Mouse (Mus musculus): ENCODE results near the gene Eml3. TPM values are rescaled to one million over a fixed set of nuclear protein-coding genes. Genes with fewer than 3 reads are reported as not detected.
A peak's percentile ranks its signal among the peaks of the same experiment; 100 is the strongest.

Eml3 gene
- polyA plus RNA-seq, 1 experiment = 14.7 TPM

DNA sequence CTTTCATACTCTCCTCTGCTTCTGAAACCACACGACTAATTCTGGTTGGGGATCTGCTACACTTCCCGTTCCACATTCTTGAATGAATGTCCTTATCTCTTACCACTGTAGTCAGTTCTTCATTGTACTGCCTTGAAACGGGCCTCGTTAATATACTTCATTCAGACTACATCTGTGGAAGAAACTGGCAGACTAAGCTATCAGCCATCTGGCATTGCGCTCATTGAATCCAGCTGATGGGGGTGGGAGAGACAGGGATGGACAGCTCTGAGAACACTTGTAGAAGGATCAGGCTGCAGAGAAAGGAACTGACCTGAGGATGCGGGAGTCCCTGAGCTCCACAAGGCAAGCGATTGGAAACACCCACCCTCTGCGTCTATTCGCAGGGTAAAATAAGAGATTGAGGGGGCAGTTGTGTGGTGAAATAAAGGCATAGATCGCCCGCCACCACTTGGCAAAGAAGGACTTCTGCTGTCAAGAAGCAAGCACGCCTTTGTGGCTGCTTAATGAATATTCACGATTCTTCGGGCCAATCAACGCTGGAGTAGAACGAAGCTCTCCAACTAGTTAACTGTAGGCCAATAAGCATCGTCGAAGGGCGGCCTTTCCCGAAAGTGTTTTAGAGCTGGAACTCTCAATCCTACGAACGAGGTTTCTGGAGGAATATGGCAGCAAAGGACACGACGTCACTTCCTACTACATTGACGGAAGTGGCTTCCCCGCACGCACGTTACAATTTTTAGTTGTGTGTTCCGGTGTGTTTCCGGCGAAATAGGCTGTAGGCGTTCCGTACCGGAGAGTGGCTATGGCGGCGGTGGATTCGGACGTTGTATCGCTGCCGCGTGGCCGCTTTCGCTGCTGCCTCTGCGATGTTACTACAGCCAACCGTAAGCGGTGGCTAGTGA, 24.0 kb downstream of the Eml3 start, which contains the start of gene Tut1:
TSS of gene Tut1 (plus strand) at position 713 of the 905 bp plus-strand sequence.
- H3K79me2 ChIP-seq (ENCODE audit: control insufficient read depth, insufficient read depth) = peaks cover 34% of the 10 kb centered on the region
- TF ChIP-seq TCF3 (IDR thresholded peaks at IDR 0.05; ENCODE audit: insufficient read length, low read depth) (no peak), MYOD1 (IDR thresholded peaks at IDR 0.05; ENCODE audit: control insufficient read depth in 1 of 3, insufficient read length in 2 of 3, low read depth in 2 of 3) (peak in 1 of 3 experiments; percentile 12), POLR2A (IDR thresholded peaks at IDR 0.05; ENCODE audit: insufficient read length, low read depth) (peak; percentile 84), E2F4 (IDR thresholded peaks at IDR 0.05; ENCODE audit: insufficient read depth) (no peak), POLR2AphosphoS2 (IDR thresholded peaks at IDR 0.05; ENCODE audit: insufficient read length, low read depth) (peak; percentile 89), MYOG (IDR thresholded peaks at IDR 0.05; ENCODE audit: control insufficient read depth in 1 of 3, insufficient read depth in 1 of 3, insufficient read length in 2 of 3, low read depth in 2 of 3) (no peak)
- H3K4me3 ChIP-seq = peak within 1 kb of the TSS; percentile 80
- peak within 1 kb of the TSS; percentile 41 for H3ac ChIP-seq (ENCODE audit: control insufficient read depth, insufficient read length)
- H3K36me3 ChIP-seq (ENCODE audit: control insufficient read depth, insufficient read depth) = peaks cover 39% of the 10 kb centered on the region
- no peaks in the 10 kb centered on the region for H3K27me3 ChIP-seq (ENCODE audit: control insufficient read depth, insufficient read depth, insufficient read length)
- peak within 1 kb of the TSS; percentile 96 for H3K4me2 ChIP-seq (ENCODE audit: low read depth)

DNA sequence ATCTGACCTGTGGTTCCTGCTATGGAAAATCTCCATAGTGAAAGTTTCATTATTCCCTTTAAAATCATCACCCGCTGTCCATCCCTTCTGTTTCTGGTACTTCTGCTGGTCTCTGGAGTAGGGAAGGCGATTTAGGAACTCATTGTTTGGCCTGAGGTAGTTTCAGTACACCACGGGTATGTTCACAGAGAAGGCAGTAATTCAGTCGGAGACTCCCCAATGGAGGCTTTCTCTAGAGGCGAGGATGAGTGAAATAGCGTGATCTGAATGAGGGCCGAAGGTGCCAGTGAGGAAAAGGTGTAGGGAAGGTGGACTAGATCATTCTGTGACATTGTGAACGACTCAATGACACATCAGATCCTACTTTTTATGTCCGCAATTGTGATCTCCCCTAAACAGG, 24.8 kb downstream of the Eml3 start:
- TF ChIP-seq USF1 (IDR thresholded peaks at IDR 0.05; ENCODE audit: low read depth) (no peak), TCF12 (IDR thresholded peaks at IDR 0.05; ENCODE audit: insufficient read depth, poor library complexity, severe bottlenecking) (no peak), MYOD1 (IDR thresholded peaks at IDR 0.05; ENCODE audit: control insufficient read depth in 1 of 3, insufficient read length in 2 of 3, low read depth in 2 of 3) (no peak), SRF (IDR thresholded peaks at IDR 0.05; ENCODE audit: control insufficient read depth, insufficient read length, low read depth) (no peak), CEBPB (IDR thresholded peaks at IDR 0.05; ENCODE audit: insufficient read depth, poor library complexity, severe bottlenecking) (no peak)
- Histone ChIP-seq H3ac (ENCODE audit: control insufficient read depth, insufficient read length) (peak overlapping the region; percentile 41), H3K27me3 (ENCODE audit: control insufficient read depth, insufficient read depth, insufficient read length) (no peaks in the 10 kb centered on the region), H3K4me3 (peak overlapping the region; percentile 80), H3K79me2 (ENCODE audit: control insufficient read depth, insufficient read depth) (peaks cover 35% of the 10 kb centered on the region), H3K4me2 (ENCODE audit: low read depth) (peak overlapping the region; percentile 96), H3K36me3 (ENCODE audit: control insufficient read depth, insufficient read depth) (peaks cover 37% of the 10 kb centered on the region)

DNA sequence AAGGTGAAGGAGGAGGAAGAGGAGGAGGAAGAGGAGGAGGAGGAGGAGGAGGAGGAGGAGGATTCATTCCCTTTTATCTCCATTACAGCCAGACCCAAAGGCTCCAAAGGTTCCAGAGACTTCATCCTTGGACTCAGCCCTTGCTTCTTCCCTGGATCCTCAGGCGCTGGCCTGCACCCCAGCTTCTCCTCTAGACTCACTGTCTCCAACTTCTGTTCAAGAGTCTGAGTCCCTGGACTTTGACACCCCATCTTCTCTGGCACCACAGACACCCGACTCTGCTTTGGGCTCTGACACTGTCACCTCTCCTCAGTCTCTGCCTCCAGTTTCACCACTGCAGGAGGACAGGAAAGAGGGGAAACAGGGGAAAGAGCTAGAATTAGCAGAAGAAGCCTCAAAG, 32.9 kb downstream of the Eml3 start:
- H3ac ChIP-seq (ENCODE audit: control insufficient read depth, insufficient read length) = no peak overlapping the region
- no peak for TF ChIP-seq USF1 (IDR thresholded peaks at IDR 0.05; ENCODE audit: low read depth)
- TF ChIP-seq POLR2AphosphoS2 (IDR thresholded peaks at IDR 0.05; ENCODE audit: insufficient read length, low read depth) = no peak
- TF ChIP-seq TCF12 (IDR thresholded peaks at IDR 0.05; ENCODE audit: insufficient read depth, poor library complexity, severe bottlenecking) = no peak
- no peak for TF ChIP-seq MAX (IDR thresholded peaks at IDR 0.05; ENCODE audit: low read depth)
- TF ChIP-seq TCF3 (IDR thresholded peaks at IDR 0.05; ENCODE audit: insufficient read length, low read depth) = no peak
- no peak for TF ChIP-seq MYOD1 (IDR thresholded peaks at IDR 0.05; ENCODE audit: control insufficient read depth in 1 of 3, insufficient read length in 2 of 3, low read depth in 2 of 3)
- TF ChIP-seq MYOG (IDR thresholded peaks at IDR 0.05; ENCODE audit: control insufficient read depth in 1 of 3, insufficient read depth in 1 of 3, insufficient read length in 2 of 3, low read depth in 2 of 3) = no peak
- TF ChIP-seq POLR2A (IDR thresholded peaks at IDR 0.05; ENCODE audit: insufficient read length, low read depth) = no peak
- no peak for TF ChIP-seq REST (IDR thresholded peaks at IDR 0.05; ENCODE audit: insufficient read depth, insufficient read length)
- TF ChIP-seq E2F4 (IDR thresholded peaks at IDR 0.05; ENCODE audit: insufficient read depth) = no peak
- no peak for TF ChIP-seq SRF (IDR thresholded peaks at IDR 0.05; ENCODE audit: control insufficient read depth, insufficient read length, low read depth)
- no peak for TF ChIP-seq CEBPB (IDR thresholded peaks at IDR 0.05; ENCODE audit: insufficient read depth, poor library complexity, severe bottlenecking)
- H3K4me3 ChIP-seq = no peak overlapping the region
- no peaks in the 10 kb centered on the region for H3K27me3 ChIP-seq (ENCODE audit: control insufficient read depth, insufficient read depth, insufficient read length)
- peaks cover 11% of the 10 kb centered on the region for H3K79me2 ChIP-seq (ENCODE audit: control insufficient read depth, insufficient read depth)
- H3K4me2 ChIP-seq (ENCODE audit: low read depth) = no peak overlapping the region
- H3K36me3 ChIP-seq (ENCODE audit: control insufficient read depth, insufficient read depth) = peaks cover 42% of the 10 kb centered on the region

DNA sequence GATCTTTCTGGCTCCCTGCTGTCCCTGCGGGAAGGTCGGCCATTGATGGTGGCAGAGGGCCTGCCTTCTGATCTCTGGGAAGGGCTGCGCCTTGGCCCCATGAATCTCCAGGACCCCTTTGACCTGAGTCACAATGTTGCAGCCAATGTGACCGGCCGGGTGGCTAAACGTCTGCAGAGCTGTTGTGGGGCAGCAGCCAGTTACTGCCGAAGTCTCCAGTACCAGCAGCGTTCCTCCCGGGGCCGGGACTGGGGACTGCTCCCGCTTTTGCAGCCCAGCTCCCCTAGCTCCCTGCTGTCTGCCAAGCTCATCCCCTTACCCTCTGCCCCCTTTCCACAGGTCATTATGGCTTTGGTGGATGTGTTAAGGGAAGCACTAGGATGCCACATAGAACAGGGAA, 35.7 kb downstream of the Eml3 start:
- no peaks in the 10 kb centered on the region for H3K27me3 ChIP-seq (ENCODE audit: control insufficient read depth, insufficient read depth, insufficient read length)
- peak overlapping the region; percentile 87 for H3K4me2 ChIP-seq (ENCODE audit: low read depth)
- H3K4me3 ChIP-seq = no peak overlapping the region
- TF ChIP-seq SRF (IDR thresholded peaks at IDR 0.05; ENCODE audit: control insufficient read depth, insufficient read length, low read depth) = no peak
- no peak for TF ChIP-seq CEBPB (IDR thresholded peaks at IDR 0.05; ENCODE audit: insufficient read depth, poor library complexity, severe bottlenecking)
- TF ChIP-seq E2F4 (IDR thresholded peaks at IDR 0.05; ENCODE audit: insufficient read depth) = no peak
- no peak for TF ChIP-seq MYOD1 (IDR thresholded peaks at IDR 0.05; ENCODE audit: control insufficient read depth in 1 of 3, insufficient read length in 2 of 3, low read depth in 2 of 3)
- TF ChIP-seq MAX (IDR thresholded peaks at IDR 0.05; ENCODE audit: low read depth) = no peak
- no peak for TF ChIP-seq USF1 (IDR thresholded peaks at IDR 0.05; ENCODE audit: low read depth)
- TF ChIP-seq REST (IDR thresholded peaks at IDR 0.05; ENCODE audit: insufficient read depth, insufficient read length) = no peak
- no peak for TF ChIP-seq MYOG (IDR thresholded peaks at IDR 0.05; ENCODE audit: control insufficient read depth in 1 of 3, insufficient read depth in 1 of 3, insufficient read length in 2 of 3, low read depth in 2 of 3)
- no peak for TF ChIP-seq TCF12 (IDR thresholded peaks at IDR 0.05; ENCODE audit: insufficient read depth, poor library complexity, severe bottlenecking)
- no peak for TF ChIP-seq TCF3 (IDR thresholded peaks at IDR 0.05; ENCODE audit: insufficient read length, low read depth)
- TF ChIP-seq POLR2AphosphoS2 (IDR thresholded peaks at IDR 0.05; ENCODE audit: insufficient read length, low read depth) = no peak
- no peak for TF ChIP-seq POLR2A (IDR thresholded peaks at IDR 0.05; ENCODE audit: insufficient read length, low read depth)
- H3ac ChIP-seq (ENCODE audit: control insufficient read depth, insufficient read length) = no peak overlapping the region
- peaks cover 35% of the 10 kb centered on the region for H3K79me2 ChIP-seq (ENCODE audit: control insufficient read depth, insufficient read depth)
- H3K36me3 ChIP-seq (ENCODE audit: control insufficient read depth, insufficient read depth) = peaks cover 43% of the 10 kb centered on the region
